Mouse (Mus musculus): ENCODE measurements at regions not wholly inside any gene's neighbourhood (a gene's known extent, or its start where the extent isn't known, plus 50 kb on each side); places are given as distances from the start of the nearest gene placed in this dataset.

DNA sequence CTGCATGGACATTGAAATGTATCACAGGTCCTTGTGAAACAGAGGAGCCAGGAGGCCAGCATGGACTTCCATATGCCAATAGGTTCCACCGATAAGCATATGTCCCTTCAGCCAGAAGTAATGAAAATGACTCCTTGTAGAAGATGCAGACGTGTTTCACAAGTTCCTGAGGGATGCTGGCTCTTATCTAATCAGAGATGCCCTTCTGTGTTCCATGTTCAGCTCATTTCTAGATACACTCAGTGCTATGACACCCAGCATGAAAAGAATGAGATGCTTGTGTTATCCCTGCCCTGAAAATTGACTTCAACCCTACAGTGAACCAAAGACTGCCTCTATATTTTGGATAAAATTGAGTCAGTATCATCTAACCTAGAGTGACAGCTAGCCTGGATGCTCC, 53.8 kb upstream of the Elac2 start:
- no peak for TF ChIP-seq POLR2A (IDR thresholded peaks at IDR 0.05; ENCODE audit: borderline replicate concordance, low read depth, low read length)
- no peak for TF ChIP-seq CTCF (IDR thresholded peaks at IDR 0.05; ENCODE audit: low read depth, low read length)

Measured in bone marrow macrophage, adult 2 months (primary cell).